Mouse (Mus musculus): ENCODE measurements at regions not wholly inside any gene's neighbourhood (a gene's known extent, or its start where the extent isn't known, plus 50 kb on each side); places are given as distances from the start of the nearest gene placed in this dataset.

- intact Hi-C loops (cut with DNase I; ENCODE audit: low total_unique reads), result no loop called here
- no peak for DNase-seq
These were observed 148.7 kb upstream of the Prickle1 start for GRCm38 (mm10) chr15:93744191-93744945.

GRCm38 (mm10) chr15:93733731-93734510 is 138.2 kb upstream of the Prickle1 start:
- intact Hi-C loops (cut with DNase I; ENCODE audit: low total_unique reads), result no loop called here
- peak; percentile 43 for DNase-seq

GRCm38 (mm10) chr15:93732825-93733224 is 137.1 kb upstream of the Prickle1 start:
- intact Hi-C loops (cut with DNase I; ENCODE audit: low total_unique reads), result no loop called here
- no peak for DNase-seq

- intact Hi-C loops (cut with DNase I; ENCODE audit: low total_unique reads), result no loop called here
- DNase-seq, result no peak
These were observed 135.5 kb upstream of the Prickle1 start for GRCm38 (mm10) chr15:93731161-93731560.

- no peak for DNase-seq
- intact Hi-C loops (cut with DNase I; ENCODE audit: low total_unique reads), result no loop called here
These were observed 119.8 kb upstream of the Prickle1 start for GRCm38 (mm10) chr15:93715443-93715842.

- intact Hi-C loops (cut with DNase I; ENCODE audit: low total_unique reads), result no loop called here
- peak; percentile 89 for DNase-seq
These were observed 117.7 kb upstream of the Prickle1 start for GRCm38 (mm10) chr15:93713428-93713827.

GRCm38 (mm10) chr15:93712594-93712993 is 116.9 kb upstream of the Prickle1 start:
- DNase-seq, result no peak
- intact Hi-C loops (cut with DNase I; ENCODE audit: low total_unique reads), result no loop called here

GRCm38 (mm10) chr15:93711150-93711784 is 115.6 kb upstream of the Prickle1 start:
- intact Hi-C loops (cut with DNase I; ENCODE audit: low total_unique reads), result no loop called here
- DNase-seq, result no peak

GRCm38 (mm10) chr15:93710493-93711149 is 114.9 kb upstream of the Prickle1 start:
- no peak for DNase-seq
- intact Hi-C loops (cut with DNase I; ENCODE audit: low total_unique reads), result no loop called here

- intact Hi-C loops (cut with DNase I; ENCODE audit: low total_unique reads), result loop anchor here (2.0 kb wide), 1 partner anchor 78 kb away; no protein-coding TSS in a partner anchor
- peak; percentile 16 for DNase-seq
These were observed 110.8 kb upstream of the Prickle1 start for GRCm38 (mm10) chr15:93706366-93706930.

GRCm38 (mm10) chr15:93705651-93706050 is 110.0 kb upstream of the Prickle1 start:
- no peak for DNase-seq
- intact Hi-C loops (cut with DNase I; ENCODE audit: low total_unique reads), result loop anchor here (2.0 kb wide), 1 partner anchor 77 kb away; no protein-coding TSS in a partner anchor

- DNase-seq, result no peak
- intact Hi-C loops (cut with DNase I; ENCODE audit: low total_unique reads), result no loop called here
These were observed 109.4 kb upstream of the Prickle1 start for GRCm38 (mm10) chr15:93705109-93705508.

- no peak for DNase-seq
- intact Hi-C loops (cut with DNase I; ENCODE audit: low total_unique reads), result no loop called here
These were observed 105.3 kb upstream of the Prickle1 start for GRCm38 (mm10) chr15:93701017-93701416.

GRCm38 (mm10) chr15:93699971-93700370 is 104.3 kb upstream of the Prickle1 start:
- intact Hi-C loops (cut with DNase I; ENCODE audit: low total_unique reads), result no loop called here
- DNase-seq, result peak; percentile 62

GRCm38 (mm10) chr15:93698182-93698822 is 102.6 kb upstream of the Prickle1 start:
- intact Hi-C loops (cut with DNase I; ENCODE audit: low total_unique reads), result no loop called here
- DNase-seq, result peak; percentile 19

GRCm38 (mm10) chr15:93690717-93691116 is 95.0 kb upstream of the Prickle1 start:
- no peak for DNase-seq

GRCm38 (mm10) chr15:93690011-93690410 is 94.3 kb upstream of the Prickle1 start:
- DNase-seq, result no peak
- intact Hi-C loops (cut with DNase I; ENCODE audit: low total_unique reads), result no loop called here

More at GRCm38 (mm10) chr15:93690717-93691116, 95.0 kb upstream of the Prickle1 start:
- intact Hi-C loops (cut with DNase I; ENCODE audit: low total_unique reads), result no loop called here

- intact Hi-C loops (cut with DNase I; ENCODE audit: low total_unique reads), result no loop called here
- no peak for DNase-seq
These were observed 90.7 kb upstream of the Prickle1 start for GRCm38 (mm10) chr15:93686385-93686784.

GRCm38 (mm10) chr15:93681602-93682001 is 85.9 kb upstream of the Prickle1 start:
- DNase-seq, result no peak
- intact Hi-C loops (cut with DNase I; ENCODE audit: low total_unique reads), result no loop called here

All from gastrocnemius, postnatal 14 days (tissue).